Mouse (Mus musculus) cortical plate, adult 2 months (tissue): ENCODE measurements around the gene Wfs1. TPM values are rescaled to one million over a fixed set of nuclear protein-coding genes. Genes with fewer than 3 reads are reported as not detected.

ENCODE experiments used
- H3K27ac ChIP-seq: fragments of 200-500 bp; 2 replicates; pipeline ENCODE4 v1.5.1; 2012; ENCODE audit warnings: low read length, control low read depth, inconsistent platforms; ENCODE audit not compliant: insufficient read depth
- H3K4me1 ChIP-seq: fragments of 200-500 bp; 2 replicates; pipeline ENCODE4 v1.6.1; 2011; ENCODE audit warnings: low read length; ENCODE audit not compliant: control insufficient read depth, insufficient read depth
- H3K4me3 ChIP-seq: fragments of 200-500 bp; 2 replicates; pipeline ENCODE4 v1.5.1; 2011; ENCODE audit warnings: mild to moderate bottlenecking, low read length, control low read depth; ENCODE audit not compliant: insufficient read depth
- CTCF ChIP-seq: fragments of 200-500 bp; IDR thresholded peaks from 2 replicates; pipeline ENCODE4 v1.5.1; 2011; ENCODE audit warnings: mild to moderate bottlenecking, control low read depth, low read length; ENCODE audit not compliant: insufficient read depth; ENCODE audit errors: extremely low read depth
- POLR2A ChIP-seq: fragments of 200-500 bp; IDR thresholded peaks from 2 replicates; pipeline ENCODE4 v1.6.1; 2011; ENCODE audit warnings: mild to moderate bottlenecking, low read length, control low read depth; ENCODE audit not compliant: insufficient read depth; ENCODE audit errors: extremely low read depth
- polyA plus RNA-seq: library from polyadenylated mRNA; depleted of rRNA; stranded (reverse); fragments of >200 nt; gene quantifications from 2 replicates; pipeline ENCODE4 v1.2.3, GENCODE M21; 2012; rRNA removed

The Wfs1 gene
- polyA plus RNA-seq, 1 experiment = 46.2 TPM

- TF ChIP-seq POLR2A = no peak
- TF ChIP-seq CTCF = no peak
- peaks cover 33% of the 10 kb centered on the region for H3K4me1 ChIP-seq
- no peak overlapping the region; the same call in 1 of the 2 replicates for H3K27ac ChIP-seq
- no peak overlapping the region for H3K4me3 ChIP-seq
These were observed 71.8 kb downstream of the Wfs1 start for GRCm38 (mm10) chr5:36917245-36917644.

DNA sequence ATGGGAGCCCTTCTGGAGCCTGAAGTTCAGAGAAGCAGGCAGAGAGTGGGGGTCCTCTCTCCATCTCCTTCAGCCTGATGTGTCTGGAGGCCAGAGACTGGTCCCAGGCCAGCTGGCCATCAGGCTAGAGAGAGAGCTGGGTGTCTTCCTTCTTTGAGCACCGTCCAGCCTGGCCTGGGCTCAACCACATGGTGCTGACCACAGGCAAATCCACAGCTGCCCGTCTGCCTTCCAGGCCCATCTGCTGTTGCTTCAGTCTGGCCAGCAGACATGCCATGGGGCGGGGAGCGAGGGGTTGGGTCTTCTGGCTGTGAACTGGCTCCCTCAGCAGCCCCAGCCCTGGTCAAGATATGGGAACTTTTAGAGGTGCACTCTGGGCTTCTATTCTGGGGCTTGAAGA, 72.4 kb downstream of the Wfs1 start:
- TF ChIP-seq POLR2A (no peak), CTCF (no peak)
- Histone ChIP-seq H3K4me3 (no peak overlapping the region), H3K4me1 (peaks cover 35% of the 10 kb centered on the region), H3K27ac (no peak overlapping the region)

Other genes starting within 250 kb of the Wfs1 start
- gene Bloc1s4, start 240.6 kb downstream of the Wfs1 start, polyA plus RNA-seq = 22.2 and 22.7 TPM in 2 replicates
- 302 and 325 TPM in 2 replicates for gene Mrfap1, start 192.4 kb downstream of the Wfs1 start, polyA plus RNA-seq
- 33.7 and 35.3 TPM in 2 replicates for gene Man2b2, start 158.6 kb downstream of the Wfs1 start, polyA plus RNA-seq
- gene Ppp2r2c, start 120.7 kb downstream of the Wfs1 start, polyA plus RNA-seq = 442 and 456 TPM in 2 replicates
- 18.4 and 20.1 TPM in 2 replicates for gene Gm1043, start 96.2 kb upstream of the Wfs1 start, polyA plus RNA-seq